Mouse (Mus musculus): ENCODE results near the gene Cda. TPM values are rescaled to one million over a fixed set of nuclear protein-coding genes. Genes with fewer than 3 reads are reported as not detected.

The Cda gene
- 5.1 TPM for polyA plus RNA-seq (2014; fragmentation: Illumina TruSeq; extraction: RNeasy Lipid Tissue Mini Kit (QIAGEN cat#74804); ENCODE audit: low replicate concordance)

GRCm38 (mm10) chr4:138367641-138368497 is at the start of gene Cda:
Gene Cda (minus strand): TSS chr4:138367992.

GRCm38 (mm10) chr4:138395971-138396645 is 28.3 kb upstream of the Cda start, which contains the start of gene Fam43b:
Gene Fam43b (minus strand): TSS chr4:138396528.

GRCm38 (mm10) chr4:138326077-138326695 is 41.6 kb downstream of the Cda start, which contains the start of gene Pink1:
Gene Pink1 (minus strand): TSS chr4:138326307.

GRCm38 (mm10) chr4:138304340-138305104 is 63.3 kb downstream of the Cda start, which contains the start of gene Ddost:
Gene Ddost (plus strand): TSS chr4:138304730.

Other genes with a start within 250 kb of the Cda start
- 73.7 TPM for gene Hp1bp3, start 151.7 kb downstream of the Cda start, polyA plus RNA-seq (2014; fragmentation: Illumina TruSeq; extraction: RNeasy Lipid Tissue Mini Kit (QIAGEN cat#74804); ENCODE audit: low replicate concordance)
- gene Sh2d5, start 117.6 kb downstream of the Cda start, polyA plus RNA-seq (2014; fragmentation: Illumina TruSeq; extraction: RNeasy Lipid Tissue Mini Kit (QIAGEN cat#74804); ENCODE audit: low replicate concordance): not detected
- gene Kif17, start 117.6 kb downstream of the Cda start, polyA plus RNA-seq (2014; fragmentation: Illumina TruSeq; extraction: RNeasy Lipid Tissue Mini Kit (QIAGEN cat#74804); ENCODE audit: low replicate concordance): not detected
- 6.3 TPM for gene Ddost, start 63.3 kb downstream of the Cda start, polyA plus RNA-seq (2014; fragmentation: Illumina TruSeq; extraction: RNeasy Lipid Tissue Mini Kit (QIAGEN cat#74804); ENCODE audit: low replicate concordance)
- gene Pink1, start 41.7 kb downstream of the Cda start, polyA plus RNA-seq (2014; fragmentation: Illumina TruSeq; extraction: RNeasy Lipid Tissue Mini Kit (QIAGEN cat#74804); ENCODE audit: low replicate concordance): 56.0 TPM
- not detected for gene Fam43b, start 28.5 kb upstream of the Cda start, polyA plus RNA-seq (2014; fragmentation: Illumina TruSeq; extraction: RNeasy Lipid Tissue Mini Kit (QIAGEN cat#74804); ENCODE audit: low replicate concordance)
- 3.6 TPM for gene Mul1, start 66.7 kb upstream of the Cda start, polyA plus RNA-seq (2014; fragmentation: Illumina TruSeq; extraction: RNeasy Lipid Tissue Mini Kit (QIAGEN cat#74804); ENCODE audit: low replicate concordance)
- gene Camk2n1, start 86.3 kb upstream of the Cda start, polyA plus RNA-seq (2014; fragmentation: Illumina TruSeq; extraction: RNeasy Lipid Tissue Mini Kit (QIAGEN cat#74804); ENCODE audit: low replicate concordance): 49.8 TPM